ENCODE assay signal across 19 mouse cellular contexts in genomic region chr15:95085962-95086361, GRCm38 (mm10).
DNase-seq lines count a peak whose midpoint lies in the region; ATAC-seq and TF ChIP-seq lines count a peak whose summit lies in the region.
"Had no signal": no experiment of that assay in that cellular context is flagged by ENCODE, and none has a peak within 500 bp of the region (broad histone marks: within the 10 kb centered on the region; RNA-seq: fewer than 3 reads in every experiment).

No protein-coding gene starts in this region.

- H3K4me3 ChIP-seq in intestine, postnatal 0 days (ENCODE audit: low read depth, low read length): no peak overlapping the region
- H3K4me3 ChIP-seq: embryonic facial prominence, embryonic 10.5 days; forebrain, embryonic 10.5 days; heart, embryonic 10.5 days had no signal

- WGBS in intestine, postnatal 0 days: 74% methylated on average over 7 of the region's 7 CpGs

- H3K4me1 ChIP-seq in intestine, postnatal 0 days (replicated peaks; ENCODE audit: control insufficient read depth, insufficient read depth, low read length): no peaks in the 10 kb centered on the region
- H3K4me1 ChIP-seq: embryonic facial prominence, embryonic 10.5 days; forebrain, embryonic 10.5 days; heart, embryonic 10.5 days had no signal

- no peak overlapping the region for H3K27ac ChIP-seq in intestine, postnatal 0 days (ENCODE audit: low read depth, low read length)
- H3K27ac ChIP-seq: embryonic facial prominence, embryonic 10.5 days; forebrain, embryonic 10.5 days; heart, embryonic 10.5 days; hindbrain, embryonic 14.5 days; kidney, postnatal 0 days had no signal

- H3K36me3 ChIP-seq in intestine, postnatal 0 days (ENCODE audit: control insufficient read depth, insufficient read depth): no peaks in the 10 kb centered on the region
- H3K36me3 ChIP-seq: embryonic facial prominence, embryonic 10.5 days; forebrain, embryonic 10.5 days; heart, embryonic 10.5 days had no signal

- no peak for ATAC-seq in intestine, postnatal 0 days
- no peak for ATAC-seq in granulocyte monocyte progenitor cell, adult 5-6 weeks (replicated peaks; ENCODE audit: poor library complexity, severe bottlenecking)
- ATAC-seq: inflammation-experienced regulatory T-cells, adult 6 months; liver, postnatal 0 days; lung, postnatal 0 days had no signal

- no peak for TF ChIP-seq CTCF in intestine, postnatal 0 days (IDR thresholded peaks at IDR 0.05; ENCODE audit: low read depth)

- DNase-seq in Muller cell, postnatal 12 days (ENCODE audit: inconsistent ontology term): peak; percentile 33
- peak; percentile 15 for DNase-seq in adrenal gland, postnatal 10 days
- DNase-seq in cerebellum, adult 11-12 months: peak; percentile 44
- DNase-seq in cerebellum, postnatal 10 days: peak; percentile 68 to 75
- DNase-seq in spleen, postnatal 36 days (ENCODE audit: low spot score in 2 of 2): no peak
- DNase-seq: heart, postnatal 4 days; kidney, adult 2 months; liver, postnatal 0 days; thymus, postnatal 36 days had no signal

- H3K27me3 ChIP-seq in intestine, postnatal 0 days (replicated peaks; ENCODE audit: control insufficient read depth, insufficient read depth, low read length): no peaks in the 10 kb centered on the region

- no peaks in the 10 kb centered on the region for H3K9me3 ChIP-seq in intestine, postnatal 0 days (ENCODE audit: control insufficient read depth)
- H3K9me3 ChIP-seq: embryonic facial prominence, embryonic 10.5 days; forebrain, embryonic 10.5 days; heart, embryonic 10.5 days had no signal

- no peak overlapping the region for H3K9ac ChIP-seq in intestine, postnatal 0 days (ENCODE audit: low read depth, low read length)
- H3K9ac ChIP-seq: hindbrain, embryonic 14.5 days; liver, postnatal 0 days had no signal

- no peak overlapping the region for H3K4me2 ChIP-seq in intestine, postnatal 0 days (replicated peaks; ENCODE audit: low read depth)
- H3K4me2 ChIP-seq: hindbrain, embryonic 14.5 days; midbrain, embryonic 11.5 days had no signal

Comparison
In these comparisons a context has a peak if more than half of its experiments do, and no peak if none do; other contexts are left out.
1. DNase-seq: peak in Muller cell, postnatal 12 days (single experiment), adrenal gland, postnatal 10 days (single experiment), cerebellum, adult 11-12 months (single experiment) and cerebellum, postnatal 10 days (2 of 2); none in spleen, postnatal 36 days (0 of 2).